Mouse (Mus musculus) G1E (cell line): ENCODE results near the gene Sh3pxd2a. TPM values are rescaled to one million over a fixed set of nuclear protein-coding genes. Genes with fewer than 3 reads are reported as not detected.

Experiments
- ATAC-seq: 2 replicates; pipeline ENCODE4 v1.8.0; 2016; ENCODE audit warnings: mild to moderate bottlenecking; ENCODE audit not compliant: insufficient number of reproducible peaks, poor library complexity, low FRiP score, severe bottlenecking; ENCODE audit errors: extremely low read depth
- DNase-seq: peaks from one replicate; pipeline ENCODE4 v3.0.0; 2012; ENCODE audit warnings: low spot score
- H3K27me3 ChIP-seq: 2 replicates; pipeline ENCODE4 v1.6.1; 2012; ENCODE audit warnings: mild to moderate bottlenecking, low read length, inconsistent platforms; ENCODE audit not compliant: insufficient read depth
- H3K36me3 ChIP-seq: replicated peaks from 2 replicates; pipeline ENCODE3; 2012; ENCODE audit warnings: mild to moderate bottlenecking, inconsistent platforms
- H3K4me1 ChIP-seq: 2 replicates; pipeline ENCODE4 v1.6.1; 2012; ENCODE audit warnings: low read depth, low read length, inconsistent platforms, mixed read lengths; ENCODE audit not compliant: insufficient read depth
- H3K4me3 ChIP-seq: 2 replicates; pipeline ENCODE4 v1.5.1; 2012; ENCODE audit warnings: low read depth, mild to moderate bottlenecking, inconsistent platforms, low read length, moderate library complexity, mixed read lengths
- H3K9me3 ChIP-seq: replicated peaks from 2 replicates; pipeline ENCODE4 v1.6.1; 2012; ENCODE audit warnings: inconsistent platforms
- CTCF ChIP-seq: IDR thresholded peaks from 2 replicates; pipeline ENCODE4 v1.5.1; 2012; ENCODE audit warnings: low read depth, low read length, inconsistent platforms, mixed read lengths
- GATA1 ChIP-seq: IDR thresholded peaks from 2 replicates; pipeline ENCODE4 v1.6.1; 2012; ENCODE audit warnings: borderline replicate concordance, low read length, inconsistent platforms, mixed read lengths
- GATA2 ChIP-seq: IDR thresholded peaks from 2 replicates; pipeline ENCODE4 v1.6.1; 2012; ENCODE audit warnings: low read depth, low read length, inconsistent platforms, borderline replicate concordance
- POLR2AphosphoS5 ChIP-seq: IDR thresholded peaks from 2 replicates; pipeline ENCODE4 v1.6.1; 2012; ENCODE audit warnings: low read depth, low read length, inconsistent platforms; ENCODE audit not compliant: insufficient replicate concordance
- TAL1 ChIP-seq: conservative IDR thresholded peaks from 2 replicates; pipeline ENCODE4 v1.6.1; 2012; ENCODE audit warnings: low read depth, low read length, inconsistent platforms, mixed read lengths
- polyA plus RNA-seq: library from polyadenylated mRNA; stranded (reverse); fragments of >175 nt; gene quantifications from 2 replicates; pipeline ENCODE4 v1.2.3, GENCODE M21; 2012
- total RNA-seq, 2 experiments: library from RNA; stranded (forward) in 1 of 2; stranded (reverse) in 1 of 2; fragments of 200-1000 nt in 1 of 2; fragments of >200 nt in 1 of 2; fragmentation: Nextera tagmentation in 1 of 2; gene quantifications; 2 replicates each; pipeline ENCODE4 v1.2.3; 2014 to 2017

The Sh3pxd2a gene
- total and polyA plus RNA-seq, 3 experiments = 0.16 TPM; not detected in 2

DNA sequence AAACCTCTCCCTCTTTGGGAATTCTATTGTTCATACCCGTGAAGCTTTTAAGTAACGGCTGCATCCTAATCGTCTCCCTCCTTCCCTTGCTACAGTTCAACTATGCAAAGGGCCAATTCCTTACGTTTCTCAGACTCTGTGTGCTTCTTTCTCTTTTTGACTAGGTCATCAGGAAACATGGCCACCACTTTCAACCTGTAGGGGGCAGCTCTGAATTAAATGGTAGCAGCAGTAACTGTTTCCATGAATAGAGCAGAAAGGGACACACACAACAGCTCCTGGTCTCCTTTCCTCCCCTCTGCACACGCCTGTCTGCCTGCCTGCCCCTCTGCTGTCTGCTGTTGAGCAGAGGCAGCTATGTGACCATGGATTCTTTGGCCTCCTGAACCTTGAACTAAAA is 138.3 kb downstream of the Sh3pxd2a start:
- no peak for ATAC-seq
- no peak for DNase-seq
- H3K27me3 ChIP-seq = peaks cover 8% of the 10 kb centered on the region; the same call in 1 of the 2 replicates
- TF ChIP-seq TAL1 (no peak), GATA1 (no peak), GATA2 (no peak), CTCF (no peak), POLR2AphosphoS5 (no peak)
- H3K9me3 ChIP-seq = no peaks in the 10 kb centered on the region
- no peak overlapping the region for H3K4me3 ChIP-seq
- H3K4me1 ChIP-seq = no peaks in the 10 kb centered on the region
- no peaks in the 10 kb centered on the region for H3K36me3 ChIP-seq

DNA sequence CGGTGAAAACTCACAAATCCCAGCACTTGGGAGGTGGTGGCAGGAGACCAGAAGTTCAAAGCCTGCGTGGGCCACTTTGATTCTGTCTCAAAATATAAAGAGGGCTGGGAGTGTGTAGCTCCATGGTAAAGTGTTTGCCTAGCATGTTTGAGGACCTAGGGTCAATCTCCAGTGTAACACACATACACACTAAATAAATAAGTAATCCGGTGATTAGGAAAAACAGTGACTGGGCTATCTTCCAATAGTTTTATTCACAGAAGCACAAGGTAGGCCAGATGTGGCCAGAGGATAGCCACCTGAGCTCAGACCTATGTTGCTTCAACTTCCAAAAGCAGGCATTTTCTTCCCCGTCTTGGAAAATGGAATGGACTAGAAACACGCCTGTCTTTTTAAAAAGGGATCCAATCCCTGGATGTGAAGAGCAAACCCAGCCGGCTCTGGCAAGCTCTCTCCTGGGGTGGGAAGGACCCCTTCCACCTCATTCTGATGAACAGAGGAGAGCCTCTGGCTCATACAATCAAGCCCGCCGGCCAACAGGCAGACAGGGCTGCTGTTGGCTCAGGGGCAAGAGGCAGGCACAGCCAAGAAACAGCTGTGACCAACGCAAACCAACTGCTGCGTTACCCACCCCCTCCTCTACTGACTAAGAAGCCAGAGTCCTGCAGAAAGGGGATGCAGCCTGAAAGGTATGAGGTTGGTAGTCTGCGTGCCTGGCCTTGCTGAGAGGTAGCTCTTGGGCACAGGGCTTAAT is 140.9 kb downstream of the Sh3pxd2a start:
- H3K27me3 ChIP-seq = peaks cover 13% of the 10 kb centered on the region; the same call in 1 of the 2 replicates
- no peak for TF ChIP-seq GATA2
- TF ChIP-seq GATA1 = no peak
- no peak for TF ChIP-seq POLR2AphosphoS5
- no peak for TF ChIP-seq TAL1
- no peak for TF ChIP-seq CTCF
- DNase-seq = no peak

DNA sequence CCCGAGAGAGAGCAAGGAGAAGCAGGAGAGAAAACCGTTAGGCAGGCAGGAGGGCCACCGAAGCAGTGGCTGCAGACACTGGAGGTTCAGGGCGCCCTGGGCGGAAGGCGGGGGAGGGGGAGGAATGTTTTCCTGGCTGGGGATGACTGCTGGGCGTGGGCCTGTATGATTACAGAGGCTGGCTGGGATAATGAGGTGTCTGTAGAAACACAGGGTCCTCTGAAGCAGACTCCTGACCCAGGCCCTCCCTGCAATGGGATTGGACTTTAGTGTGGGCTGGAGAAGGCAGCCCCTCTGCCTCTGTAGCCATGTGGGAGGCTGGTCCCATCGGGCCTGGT is 143.9 kb downstream of the Sh3pxd2a start:
- Histone ChIP-seq H3K4me1 (no peaks in the 10 kb centered on the region), H3K9me3 (no peaks in the 10 kb centered on the region), H3K36me3 (no peaks in the 10 kb centered on the region), H3K4me3 (no peak overlapping the region), H3K27me3 (peaks cover 17% of the 10 kb centered on the region; the same call in 1 of the 2 replicates)
- TF ChIP-seq TAL1 = no peak
- DNase-seq = no peak
- ATAC-seq = no peak

More for the DNA sequence above, 140.9 kb downstream of the Sh3pxd2a start:
- no peak for ATAC-seq
- Histone ChIP-seq H3K9me3 (no peaks in the 10 kb centered on the region), H3K4me3 (no peak overlapping the region), H3K4me1 (no peaks in the 10 kb centered on the region), H3K36me3 (no peaks in the 10 kb centered on the region)

DNA sequence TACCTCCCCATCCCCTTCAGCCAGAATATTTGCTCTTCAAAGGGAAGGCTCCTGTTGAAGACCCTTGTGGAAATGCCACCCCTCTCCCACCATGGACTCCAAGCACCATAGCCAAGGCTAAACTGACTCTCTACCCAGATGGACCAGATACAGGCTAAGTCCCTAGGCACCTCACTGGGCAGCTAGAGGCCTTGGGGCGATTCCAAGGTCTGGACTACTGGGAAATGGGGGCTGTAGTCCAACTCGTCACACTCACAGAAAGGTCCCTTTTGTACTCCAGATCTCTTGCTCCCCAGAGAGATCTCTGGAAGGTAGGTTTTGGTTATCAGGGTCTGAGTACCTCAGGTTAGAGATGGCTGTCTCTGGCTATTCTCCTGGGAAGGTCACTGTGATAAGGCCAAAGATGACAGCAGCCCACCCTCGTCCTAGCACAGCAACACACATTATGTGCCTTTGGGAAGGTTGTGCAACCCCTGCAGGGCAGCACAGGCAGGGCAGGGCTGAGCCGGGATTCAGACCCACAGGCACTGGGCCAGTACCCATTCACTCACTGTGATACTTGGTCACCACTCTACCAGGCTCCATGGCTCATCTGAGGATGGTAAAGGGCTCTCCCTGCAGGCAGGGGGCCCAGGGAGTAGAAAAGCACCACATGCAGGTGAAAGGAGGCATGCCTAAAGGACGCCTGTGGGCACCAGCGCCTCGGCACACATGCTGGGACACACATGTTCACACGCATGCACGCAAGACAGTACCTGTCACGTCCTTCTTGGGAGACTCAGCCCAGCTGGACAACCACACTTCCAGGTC is 144.5 kb downstream of the Sh3pxd2a start:
- Histone ChIP-seq H3K4me1 (no peaks in the 10 kb centered on the region), H3K27me3 (peaks cover 18% of the 10 kb centered on the region; the same call in 1 of the 2 replicates), H3K4me3 (no peak overlapping the region), H3K36me3 (no peaks in the 10 kb centered on the region), H3K9me3 (no peaks in the 10 kb centered on the region)
- DNase-seq (no peak), ATAC-seq (no peak)
- TF ChIP-seq POLR2AphosphoS5 = no peak
- TF ChIP-seq GATA1 = no peak
- TF ChIP-seq CTCF = no peak
- no peak for TF ChIP-seq GATA2
- no peak for TF ChIP-seq TAL1

DNA sequence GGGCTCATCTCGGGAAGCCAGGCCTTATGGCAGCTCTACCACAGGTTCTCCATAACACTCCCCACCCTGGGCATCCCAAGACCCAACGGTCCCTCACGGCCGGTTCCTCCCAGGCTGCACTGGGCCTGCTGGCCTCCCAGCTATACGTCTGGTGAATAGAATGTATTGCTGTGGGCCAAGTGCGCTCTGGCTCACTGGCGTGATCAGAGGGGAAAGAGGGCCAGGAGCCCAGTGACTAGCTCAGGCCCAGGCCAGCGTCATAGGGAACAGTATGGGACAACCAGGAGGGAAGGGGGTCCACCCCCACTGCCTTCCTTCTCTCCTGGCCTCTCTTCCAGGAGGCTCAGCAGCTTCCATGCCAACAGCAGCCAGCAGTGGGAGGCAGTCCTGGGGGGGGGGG is 145.1 kb downstream of the Sh3pxd2a start:
- Histone ChIP-seq H3K36me3 (no peaks in the 10 kb centered on the region), H3K27me3 (peaks cover 21% of the 10 kb centered on the region; the same call in 1 of the 2 replicates), H3K4me1 (no peaks in the 10 kb centered on the region), H3K9me3 (no peaks in the 10 kb centered on the region), H3K4me3 (no peak overlapping the region)
- DNase-seq = no peak
- no peak for TF ChIP-seq GATA1
- TF ChIP-seq TAL1 = no peak
- TF ChIP-seq POLR2AphosphoS5 = no peak
- no peak for TF ChIP-seq GATA2
- no peak for TF ChIP-seq CTCF
- no peak for ATAC-seq
